Mouse (Mus musculus) testis, adult 2 months (tissue): ENCODE data around the gene Myg1. TPM values are rescaled to one million over a fixed set of nuclear protein-coding genes. Genes with fewer than 3 reads are reported as not detected.
"Not testable (repeated sequence)": the region's sequence is repeated elsewhere in the genome, so short reads cannot be mapped to it uniquely, and the experiment has no call there.

ENCODE experiments used
- H3K27ac ChIP-seq: fragments of 200-500 bp; 2 replicates; pipeline ENCODE4 v1.5.1; 2012; ENCODE audit warnings: low read depth, low read length; ENCODE audit not compliant: control insufficient read depth, insufficient read depth
- H3K27me3 ChIP-seq: fragments of 200-500 bp; 2 replicates; pipeline ENCODE4 v1.6.1; 2012; ENCODE audit warnings: mild to moderate bottlenecking, low read length, moderate library complexity; ENCODE audit not compliant: control insufficient read depth, insufficient read depth
- H3K36me3 ChIP-seq: fragments of 200-500 bp; 2 replicates; pipeline ENCODE4 v1.6.1; 2012; ENCODE audit warnings: mild to moderate bottlenecking, low read length; ENCODE audit not compliant: control insufficient read depth, insufficient read depth
- H3K4me1 ChIP-seq: fragments of 200-500 bp; 2 replicates; pipeline ENCODE4 v1.6.1; 2012; ENCODE audit warnings: low read length; ENCODE audit not compliant: control insufficient read depth, insufficient read depth
- H3K4me3 ChIP-seq: fragments of 200-500 bp; 2 replicates; pipeline ENCODE4 v1.5.1; 2012; ENCODE audit warnings: low read depth, mild to moderate bottlenecking, low read length, moderate library complexity, mixed read lengths; ENCODE audit not compliant: control insufficient read depth
- CTCF ChIP-seq: fragments of 200-500 bp; IDR thresholded peaks from 2 replicates; pipeline ENCODE4 v1.5.1; 2012; ENCODE audit warnings: low read depth, mild to moderate bottlenecking, inconsistent platforms, low read length, moderate library complexity; ENCODE audit not compliant: control insufficient read depth, insufficient read depth, insufficient replicate concordance
- POLR2A ChIP-seq: fragments of 200-500 bp; IDR thresholded peaks from 2 replicates; pipeline ENCODE4 v1.6.1; 2012; ENCODE audit warnings: low read depth, mild to moderate bottlenecking, inconsistent platforms, low read length, moderate library complexity; ENCODE audit not compliant: control insufficient read depth
- polyA plus RNA-seq: library from polyadenylated mRNA; depleted of rRNA; stranded (reverse); fragments of >200 nt; gene quantifications from 2 replicates; pipeline ENCODE4 v1.2.3, GENCODE M21; 2012

The Myg1 gene
- polyA plus RNA-seq, 1 experiment: 30.3 TPM

GRCm38 (mm10) chr15:102326892-102327291 lies 4.6 kb upstream of the Myg1 start:
- Histone ChIP-seq H3K27ac (no peak overlapping the region; the same call in 1 of the 2 replicates), H3K4me1 (peaks cover 5% of the 10 kb centered on the region), H3K36me3 (no peaks in the 10 kb centered on the region; the same call in 1 of the 2 replicates), H3K4me3 (peak overlapping the region; percentile 95; the same call in 1 of the 2 replicates), H3K27me3 (no peaks in the 10 kb centered on the region)
- no peak for TF ChIP-seq CTCF
- TF ChIP-seq POLR2A: no peak

GRCm38 (mm10) chr15:102335254-102335653 lies 3.7 kb downstream of the Myg1 start:
- peaks cover 13% of the 10 kb centered on the region for H3K4me1 ChIP-seq
- peaks cover 1% of the 10 kb centered on the region for H3K36me3 ChIP-seq

DNA sequence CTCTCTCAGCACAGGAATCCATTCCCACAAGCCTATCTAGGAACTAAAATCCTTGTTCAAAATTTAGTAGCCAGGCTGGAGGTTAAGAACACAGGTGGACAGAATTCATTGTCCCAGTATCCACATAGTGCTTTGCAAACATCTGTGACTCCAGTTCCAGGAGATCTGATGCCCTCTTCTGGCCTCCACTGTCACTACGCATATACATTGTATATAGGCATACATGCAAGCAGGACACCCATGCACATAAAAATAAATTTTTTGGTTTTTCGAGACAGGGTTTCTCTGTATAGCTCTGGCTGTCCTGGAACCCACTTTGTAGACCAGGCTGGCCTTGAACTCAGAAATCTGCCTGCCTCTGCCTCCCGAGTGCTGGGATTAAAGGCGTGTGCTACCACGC lies 4.4 kb downstream of the Myg1 start:
- H3K27me3 ChIP-seq, H3K36me3 ChIP-seq, H3K4me3 ChIP-seq, H3K27ac ChIP-seq: not testable (repeated sequence)
- peaks cover 13% of the 10 kb centered on the region for H3K4me1 ChIP-seq

More at GRCm38 (mm10) chr15:102335254-102335653, 3.7 kb downstream of the Myg1 start:
- Histone ChIP-seq H3K27ac (no peak overlapping the region), H3K4me3 (no peak overlapping the region), H3K27me3 (no peaks in the 10 kb centered on the region)
- no peak for TF ChIP-seq POLR2A
- TF ChIP-seq CTCF: no peak

GRCm38 (mm10) chr15:102336946-102337345 lies 5.4 kb downstream of the Myg1 start:
- TF ChIP-seq POLR2A (no peak), CTCF (no peak)
- Histone ChIP-seq H3K4me3 (no peak overlapping the region), H3K27ac (no peak overlapping the region), H3K4me1 (peaks cover 8% of the 10 kb centered on the region), H3K27me3 (no peaks in the 10 kb centered on the region), H3K36me3 (peaks cover 2% of the 10 kb centered on the region)

GRCm38 (mm10) chr15:102339612-102340011 lies 8.1 kb downstream of the Myg1 start:
- H3K27ac ChIP-seq: no peak overlapping the region
- peaks cover 2% of the 10 kb centered on the region for H3K36me3 ChIP-seq
- no peaks in the 10 kb centered on the region for H3K27me3 ChIP-seq
- no peak overlapping the region for H3K4me3 ChIP-seq
- no peaks in the 10 kb centered on the region for H3K4me1 ChIP-seq
- TF ChIP-seq CTCF: no peak
- no peak for TF ChIP-seq POLR2A

GRCm38 (mm10) chr15:102341580-102341979 lies 10.1 kb downstream of the Myg1 start:
- no peaks in the 10 kb centered on the region for H3K27me3 ChIP-seq
- TF ChIP-seq CTCF: peak; percentile 24; the same call in 1 of the 2 replicates
- TF ChIP-seq POLR2A: no peak
- no peaks in the 10 kb centered on the region for H3K4me1 ChIP-seq
- no peak overlapping the region for H3K4me3 ChIP-seq
- no peak overlapping the region for H3K27ac ChIP-seq
- peaks cover 2% of the 10 kb centered on the region for H3K36me3 ChIP-seq

DNA sequence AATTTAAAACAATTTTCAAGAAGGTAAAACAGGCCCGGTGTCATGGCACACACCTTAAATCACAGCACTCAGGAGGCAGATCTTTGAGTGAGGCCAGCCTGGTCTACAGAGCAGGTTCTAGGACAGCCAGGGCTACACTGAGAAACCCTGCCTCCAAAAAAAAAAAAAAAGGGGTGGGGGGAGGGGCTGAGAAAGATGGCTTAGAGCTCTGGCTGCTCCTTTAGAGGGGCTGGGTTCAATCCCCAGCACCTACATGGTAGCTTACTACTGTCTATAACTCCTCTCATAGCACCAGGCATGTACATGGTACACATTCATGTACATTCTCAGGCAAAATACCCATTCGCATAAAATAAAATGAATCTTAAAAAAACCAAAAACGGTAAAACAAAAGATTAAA lies 13.0 kb downstream of the Myg1 start:
- no peaks in the 10 kb centered on the region for H3K27me3 ChIP-seq
- H3K36me3 ChIP-seq: peaks cover 1% of the 10 kb centered on the region
- no peak overlapping the region for H3K27ac ChIP-seq
- H3K4me3 ChIP-seq: no peak overlapping the region
- TF ChIP-seq CTCF (no peak), POLR2A (no peak)
- no peaks in the 10 kb centered on the region for H3K4me1 ChIP-seq

DNA sequence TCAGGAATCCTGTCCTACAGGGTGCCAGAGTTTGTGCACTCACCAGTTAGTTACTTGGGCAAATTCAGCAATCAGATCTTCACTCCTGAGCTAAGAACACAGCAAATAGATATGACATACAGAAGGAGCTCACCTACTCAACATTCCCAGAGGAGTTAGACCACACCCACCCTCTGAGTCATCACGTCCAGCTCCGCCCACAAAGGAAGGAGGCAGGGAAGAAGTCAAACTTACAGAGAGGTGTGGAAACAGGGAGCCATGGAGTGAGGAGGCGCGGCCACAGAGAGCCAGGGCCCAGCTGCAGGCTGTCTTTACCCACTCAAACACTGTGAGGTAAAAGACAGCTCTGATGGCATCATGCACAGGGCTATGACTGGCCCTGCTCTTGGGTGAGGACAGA lies 14.9 kb downstream of the Myg1 start:
- no peak for TF ChIP-seq POLR2A
- TF ChIP-seq CTCF: no peak
- H3K4me1 ChIP-seq: peaks cover 6% of the 10 kb centered on the region
- no peak overlapping the region for H3K27ac ChIP-seq
- no peak overlapping the region for H3K4me3 ChIP-seq
- H3K36me3 ChIP-seq: no peaks in the 10 kb centered on the region; the same call in 1 of the 2 replicates
- no peaks in the 10 kb centered on the region for H3K27me3 ChIP-seq
